Mouse (Mus musculus): Measurements from ENCODE around the gene Traf7. TPM values are rescaled to one million over a fixed set of nuclear protein-coding genes. Genes with fewer than 3 reads are reported as not detected.

Traf7 gene
- total RNA-seq, 2 experiments from 2014 or later: 94.7 to 118 TPM

DNA sequence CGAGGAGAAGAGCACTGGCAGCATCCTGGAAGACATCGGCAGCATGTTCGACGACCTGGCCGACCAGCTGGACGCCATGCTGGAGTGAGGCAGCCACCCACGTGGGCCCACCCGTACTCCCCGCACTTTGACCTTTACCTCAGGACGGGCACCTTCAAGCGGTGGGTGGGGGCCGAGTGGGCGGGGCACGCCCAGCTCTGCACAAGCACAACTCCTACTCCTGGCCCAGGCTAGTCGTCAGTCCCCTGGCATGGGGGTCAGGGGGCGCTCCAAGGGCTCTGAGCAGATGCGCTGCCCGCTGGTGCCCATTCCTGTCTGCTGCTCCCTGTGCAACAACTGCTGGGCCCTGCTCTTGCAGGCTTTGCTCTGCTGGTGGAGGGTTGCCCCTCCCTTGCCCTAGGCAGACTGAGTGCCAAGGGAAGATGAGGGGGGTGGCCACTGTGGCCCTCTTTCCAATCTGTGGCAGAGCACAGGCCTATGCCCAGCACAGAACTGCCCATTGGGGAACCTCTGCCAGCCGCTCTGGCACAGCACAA lies 20.5 kb downstream of the Traf7 start:
- no peak for DNase-seq

DNA sequence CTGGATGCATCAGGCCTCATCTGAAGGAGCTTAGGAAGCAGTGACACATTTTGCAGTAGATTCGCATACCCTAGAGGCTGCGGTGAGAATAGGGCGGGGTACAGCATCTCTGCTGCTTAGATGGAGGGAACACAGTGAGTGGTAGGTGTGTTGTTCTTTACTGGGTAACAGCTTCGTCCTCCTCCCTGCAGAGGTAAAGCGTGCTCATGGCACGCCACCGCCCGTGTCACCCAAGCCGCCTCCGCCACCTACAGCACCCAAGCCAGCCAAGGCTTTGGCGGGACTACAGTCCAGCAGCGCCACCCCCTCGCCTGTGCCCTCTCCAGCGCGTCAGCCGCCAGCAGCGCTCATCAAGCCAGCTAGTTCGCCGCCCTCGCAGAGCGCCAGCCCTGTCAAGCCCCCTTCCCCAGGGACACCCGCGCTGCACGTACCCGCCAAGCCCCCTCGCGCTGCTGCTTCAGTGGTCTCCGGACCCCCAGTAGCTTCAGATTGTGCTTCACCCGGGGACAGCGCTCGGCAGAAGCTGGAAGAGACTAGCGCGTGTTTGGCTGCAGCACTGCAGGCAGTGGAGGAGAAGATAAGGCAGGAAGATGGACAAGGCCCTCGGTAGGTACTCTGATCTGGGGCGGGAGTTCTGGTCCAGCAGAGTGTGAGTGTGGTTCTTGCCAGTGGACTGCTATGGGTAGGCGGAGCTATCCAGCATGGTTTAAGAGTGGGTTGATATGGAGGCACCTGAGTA lies 21.2 kb downstream of the Traf7 start:
- DNase-seq: peak; percentile 62 to 63

DNA sequence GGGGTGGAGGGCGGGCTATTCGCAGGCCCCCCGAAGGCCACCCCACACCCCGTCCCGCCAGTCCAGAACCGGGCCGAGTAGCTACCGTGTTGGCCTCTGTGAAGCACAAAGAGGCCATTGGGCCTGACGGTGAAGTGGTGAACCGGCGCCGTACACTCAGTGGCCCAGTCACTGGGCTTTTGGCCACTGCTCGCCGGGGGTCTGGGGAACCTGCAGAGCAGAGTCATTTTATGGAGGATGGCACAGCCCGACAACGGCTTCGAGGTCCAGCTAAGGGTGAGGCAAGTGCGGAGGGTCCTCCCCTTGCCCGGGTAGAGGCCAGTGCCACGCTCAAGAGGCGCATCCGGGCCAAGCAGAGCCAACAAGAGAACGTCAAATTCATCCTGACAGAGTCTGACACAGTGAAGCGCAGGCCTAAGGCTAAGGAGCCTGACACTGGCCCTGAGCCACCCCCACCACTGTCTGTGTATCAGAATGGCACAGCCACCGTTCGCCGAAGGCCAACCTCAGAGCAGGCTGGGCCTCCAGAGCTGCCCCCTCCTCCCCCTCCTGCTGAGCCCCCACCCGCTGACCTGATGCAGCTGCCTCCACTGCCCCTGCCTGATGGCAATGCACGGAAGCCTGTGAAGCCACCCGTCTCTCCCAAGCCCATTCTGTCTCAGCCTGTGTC lies 22.3 kb downstream of the Traf7 start:
- DNase-seq: no peak

DNA sequence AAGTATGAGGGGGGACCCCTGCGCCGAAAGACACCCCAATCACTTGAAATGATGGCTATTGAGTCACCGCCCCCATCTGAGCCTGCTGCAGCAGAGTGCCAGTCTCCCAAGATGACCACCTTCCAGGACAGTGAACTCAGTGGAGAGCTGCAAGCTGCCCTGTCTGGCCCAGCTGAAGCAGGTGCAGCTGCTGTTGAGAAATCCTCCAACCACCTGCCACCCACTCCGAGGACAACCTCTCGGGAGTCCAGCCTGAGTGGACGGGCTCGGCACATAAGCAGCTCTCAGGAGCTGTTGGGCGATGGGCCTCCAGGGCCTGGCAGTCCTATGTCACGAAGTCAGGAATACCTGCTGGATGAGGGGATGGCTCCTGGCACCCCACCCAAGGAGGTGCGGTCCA lies 23.7 kb downstream of the Traf7 start:
- no peak for DNase-seq

DNA sequence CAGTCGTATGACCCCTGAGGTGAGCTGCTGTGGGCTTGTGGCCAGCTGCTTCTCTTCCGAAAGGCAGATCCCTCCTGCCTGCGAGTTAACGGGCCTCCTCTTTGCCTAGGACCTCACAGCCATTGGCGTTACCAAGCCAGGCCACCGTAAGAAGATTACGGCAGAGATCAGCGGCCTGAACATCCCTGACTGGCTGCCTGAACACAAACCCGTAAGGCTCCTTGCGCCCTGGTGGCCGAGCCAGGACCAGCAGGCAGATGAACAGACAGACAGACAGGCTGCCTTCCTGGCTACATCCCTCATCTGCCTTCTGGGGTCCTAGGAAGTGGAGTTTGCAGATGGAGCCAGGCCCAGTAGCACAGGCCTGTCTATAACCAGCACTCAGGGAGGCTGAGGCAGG lies 25.5 kb downstream of the Traf7 start:
- no peak for DNase-seq

DNA sequence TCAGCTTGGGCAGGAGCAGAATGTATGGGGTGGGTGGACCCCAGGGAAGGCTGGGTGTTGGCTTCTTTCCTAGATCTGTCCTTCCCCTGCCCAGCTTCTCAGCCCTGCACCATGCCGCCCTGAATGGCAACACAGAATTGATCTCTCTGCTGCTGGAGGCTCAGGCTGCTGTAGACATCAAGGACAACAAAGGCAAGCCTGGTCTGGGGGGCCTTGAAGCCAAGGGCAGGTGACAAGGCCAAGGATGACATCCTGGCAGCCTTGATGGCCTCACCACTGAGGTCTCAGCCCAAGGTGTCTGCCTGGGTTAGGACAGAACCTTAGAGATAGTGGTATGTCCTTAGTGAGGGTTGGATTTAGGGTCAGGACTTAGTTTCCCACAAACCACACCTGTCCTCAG lies 31.7 kb downstream of the Traf7 start:
- peak in 1 of 2 experiments; percentile 52 for DNase-seq

DNA sequence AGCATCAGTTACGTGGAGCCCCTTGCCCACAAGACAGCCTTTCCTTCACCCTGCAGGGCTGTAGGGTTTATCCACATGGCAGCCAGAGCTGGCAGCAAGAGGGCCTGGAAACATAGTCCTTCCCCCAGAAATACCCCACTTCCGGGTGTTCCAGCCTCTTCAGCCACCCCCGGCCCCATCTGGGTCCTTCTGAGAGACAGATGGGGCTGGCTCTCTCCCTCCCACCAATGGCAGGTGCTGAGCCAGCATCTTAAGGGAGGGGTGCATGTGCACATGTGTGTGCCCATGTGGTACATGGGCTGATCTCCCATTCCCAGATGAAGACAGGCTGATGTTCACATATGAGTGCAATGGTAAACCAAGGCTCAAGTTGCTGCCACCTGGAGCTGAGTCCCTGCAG lies 32.3 kb downstream of the Traf7 start:
- no peak for DNase-seq

DNA sequence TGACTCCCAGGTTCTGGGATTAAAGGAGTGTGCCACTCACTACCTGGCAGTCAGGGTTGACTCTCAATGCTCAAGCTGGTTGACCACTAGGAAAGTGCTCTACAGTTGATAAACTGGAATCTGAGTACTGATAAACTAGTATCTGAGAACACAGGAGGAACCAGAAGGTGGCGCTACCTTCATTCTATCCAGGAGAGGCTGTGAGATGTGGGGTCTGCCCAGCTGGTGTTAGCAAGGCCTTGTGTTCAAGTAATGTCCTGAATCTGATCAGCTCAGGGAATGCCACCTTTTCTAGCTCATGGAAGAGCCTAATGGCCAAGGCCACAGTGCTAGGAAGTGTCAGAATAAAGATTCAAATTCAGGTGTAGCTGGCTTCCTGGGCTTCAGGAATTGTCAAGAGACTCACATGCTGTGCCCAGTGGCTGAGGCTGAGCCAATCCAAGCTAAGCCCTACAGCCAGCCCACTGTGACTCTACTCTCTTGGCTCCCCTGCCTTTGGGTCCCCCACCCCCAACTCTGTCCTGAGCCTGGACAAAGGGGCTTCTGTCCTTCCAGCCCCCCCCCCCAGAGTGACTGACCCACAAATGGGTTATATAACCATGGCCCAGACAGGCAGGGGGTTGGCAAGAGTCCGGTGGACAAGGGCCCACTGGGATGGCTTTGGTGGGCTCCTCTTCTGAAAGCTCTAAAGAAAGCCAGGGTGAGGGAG lies 33.0 kb downstream of the Traf7 start:
- DNase-seq: peak; percentile 47 to 69

DNA sequence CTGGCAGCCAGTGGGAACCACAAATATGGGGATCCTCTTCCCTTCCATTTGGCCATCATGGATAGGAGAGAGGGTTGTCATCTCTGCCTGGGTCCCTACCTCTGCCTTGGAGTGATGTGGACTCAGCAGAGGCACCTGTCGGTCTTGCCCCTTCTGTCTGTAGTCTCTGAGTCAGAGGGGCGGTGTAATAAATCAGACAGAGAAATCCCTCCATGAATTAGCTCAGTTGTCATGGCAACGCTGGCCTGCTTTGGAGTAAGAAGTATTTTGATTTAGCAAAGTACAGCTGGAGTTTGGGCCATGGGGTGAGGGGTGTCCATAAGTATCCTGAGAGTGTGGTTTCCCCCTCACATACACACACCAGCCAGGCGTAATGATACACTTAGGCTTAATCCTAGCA lies 37.3 kb downstream of the Traf7 start:
- peak; percentile 59 to 61 for DNase-seq

DNA sequence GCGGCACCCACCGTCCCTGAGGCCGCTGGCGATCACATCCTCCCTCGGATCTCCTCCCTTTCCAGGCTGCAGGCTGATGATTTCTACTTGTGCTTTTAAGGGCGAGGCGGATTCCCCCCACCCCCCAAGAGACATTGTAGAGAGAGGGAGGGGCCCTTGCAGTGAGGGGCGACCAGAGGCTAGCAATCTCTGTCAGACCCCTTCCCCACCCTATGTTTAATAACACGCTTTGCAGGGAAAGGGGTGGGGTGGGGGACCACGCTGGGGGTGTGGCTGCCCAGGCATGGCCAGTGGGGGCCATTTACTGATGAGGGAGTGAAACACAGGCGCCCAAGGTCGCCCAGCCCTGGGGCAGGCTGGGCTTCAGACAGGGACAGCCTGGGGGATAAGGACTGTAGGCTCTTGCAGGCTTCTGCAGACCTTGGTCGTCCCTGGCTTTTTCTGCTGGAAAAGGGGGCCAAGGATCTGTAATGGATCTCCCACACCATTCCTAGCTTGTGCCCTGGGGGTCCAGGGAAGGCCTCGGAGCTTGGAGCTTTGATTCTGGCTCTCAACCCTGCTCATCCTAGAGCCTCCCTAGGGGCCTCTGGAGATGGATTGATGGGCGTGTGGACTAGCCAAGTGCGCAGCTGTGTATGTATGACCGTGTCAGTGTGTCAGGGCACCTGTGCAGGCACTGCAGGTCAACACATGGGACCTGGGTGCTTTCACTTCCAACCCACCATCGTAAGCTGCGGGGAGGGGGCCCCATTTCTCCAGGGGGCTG lies 38.3 kb downstream of the Traf7 start:
- DNase-seq: peak; percentile 44 to 54

DNA sequence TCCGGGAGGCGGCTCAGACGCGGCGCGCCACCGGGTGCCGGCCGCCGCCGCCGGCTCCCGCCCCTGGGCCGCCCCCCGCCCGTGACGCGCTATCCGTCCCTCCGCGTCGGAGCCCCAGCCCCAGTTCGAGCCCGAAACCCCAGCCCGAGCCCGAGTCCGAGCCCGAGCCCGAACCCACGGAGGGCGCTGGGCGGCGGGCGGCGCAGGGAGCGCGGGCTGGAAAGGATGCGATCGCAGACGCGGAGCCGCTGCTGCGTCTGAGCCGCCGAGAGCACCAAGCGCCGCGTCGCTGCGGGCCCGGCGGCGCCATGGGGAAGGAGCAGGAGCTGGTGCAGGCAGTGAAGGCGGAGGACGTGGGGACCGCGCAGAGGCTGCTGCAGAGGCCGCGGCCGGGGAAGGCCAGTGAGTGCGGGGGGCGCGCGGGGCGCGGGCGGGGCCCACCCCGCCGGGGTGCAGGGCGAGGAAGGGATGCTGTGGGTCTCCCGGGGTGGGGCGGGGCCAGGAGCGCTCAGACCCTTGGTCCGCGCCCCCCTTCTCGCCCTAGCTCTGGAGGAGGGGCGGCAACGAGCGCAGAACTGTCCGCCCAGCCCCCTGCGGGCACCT lies 39.0 kb downstream of the Traf7 start:
- peak; percentile 46 to 62 for DNase-seq

DNA sequence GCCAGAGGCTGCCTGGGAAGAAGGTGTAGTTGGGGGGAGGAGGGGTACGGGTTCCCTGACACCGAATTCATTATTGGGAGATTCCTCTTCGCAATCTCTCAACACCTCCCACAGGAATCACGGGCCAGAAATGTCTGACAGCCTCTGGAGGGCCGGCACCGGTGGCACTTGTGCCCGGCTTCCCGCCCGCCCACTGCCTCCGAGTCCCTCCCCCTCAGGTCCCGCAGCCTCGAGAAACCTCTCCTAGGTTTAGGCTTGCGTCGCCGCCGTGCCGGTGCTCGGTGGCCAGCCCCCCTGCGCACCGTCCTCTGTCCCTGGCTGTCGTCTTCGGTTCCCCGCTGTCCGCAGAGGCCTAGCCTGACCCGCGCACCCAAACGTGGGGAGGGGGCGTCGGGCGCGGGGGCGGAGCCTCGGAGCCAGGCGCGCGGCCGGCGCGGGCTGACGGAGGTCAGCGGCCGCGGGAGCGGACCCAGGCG lies 39.5 kb downstream of the Traf7 start, which contains the start of gene Caskin1:
Gene Caskin1, plus strand, starts transcription at position 416 of the 476 bp plus-strand sequence.
- peak; percentile 55 to 73 for DNase-seq

DNA sequence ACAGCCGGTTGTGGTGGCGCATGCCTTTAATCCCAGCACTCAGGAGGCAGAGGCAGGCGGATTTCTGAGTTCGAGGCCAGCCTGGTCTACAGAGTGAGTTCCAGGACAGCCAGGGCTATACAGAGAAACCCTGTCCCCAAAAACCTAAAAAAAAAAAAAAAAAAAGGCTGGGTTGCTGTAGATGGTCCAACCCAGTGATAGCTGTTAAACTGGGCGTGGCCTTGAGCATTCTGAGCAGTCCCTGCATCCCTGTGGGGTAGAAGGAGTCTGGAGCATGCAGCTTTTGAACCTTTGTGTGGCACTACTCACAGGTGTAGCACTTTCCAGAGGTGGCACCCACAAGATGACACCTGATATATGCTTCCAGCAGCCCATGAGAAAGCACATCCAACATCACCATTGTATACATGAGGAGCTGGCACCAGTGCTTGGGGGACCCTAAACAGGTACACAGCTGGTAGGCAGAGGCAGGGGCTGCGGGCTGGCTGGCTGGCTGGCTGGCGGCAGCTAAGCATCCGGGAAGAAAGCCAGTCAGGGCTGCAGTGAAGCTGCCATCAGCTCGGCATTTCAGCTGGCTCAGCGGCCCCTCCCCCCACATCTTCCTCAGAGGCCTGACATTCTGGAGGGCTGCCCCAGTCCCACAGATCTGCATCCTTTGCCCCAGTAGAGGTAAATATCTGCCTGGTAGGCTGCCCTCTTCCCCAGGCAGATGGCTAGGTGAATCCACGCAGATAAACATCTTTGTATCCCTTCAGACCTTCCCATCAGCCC lies 42.5 kb downstream of the Traf7 start:
- DNase-seq: no peak

DNA sequence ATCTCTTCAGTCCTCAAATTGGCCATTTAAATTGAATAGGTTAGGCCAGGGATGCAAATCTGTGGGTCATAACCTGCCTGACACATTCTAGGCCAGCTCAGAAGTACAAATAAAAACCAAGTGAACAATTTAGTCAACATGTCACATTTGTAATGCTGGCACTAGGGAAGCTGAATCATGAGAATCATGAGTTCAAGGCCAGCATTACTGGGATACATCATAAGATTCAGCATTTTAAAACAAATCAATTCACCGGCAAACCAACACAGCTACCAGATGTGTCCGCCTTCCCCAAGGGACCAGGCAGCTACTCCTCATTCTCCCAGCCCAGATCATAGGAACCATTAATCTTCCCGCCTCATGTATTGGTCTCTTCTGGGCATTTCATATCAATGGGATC lies 44.2 kb downstream of the Traf7 start:
- no peak for DNase-seq

DNA sequence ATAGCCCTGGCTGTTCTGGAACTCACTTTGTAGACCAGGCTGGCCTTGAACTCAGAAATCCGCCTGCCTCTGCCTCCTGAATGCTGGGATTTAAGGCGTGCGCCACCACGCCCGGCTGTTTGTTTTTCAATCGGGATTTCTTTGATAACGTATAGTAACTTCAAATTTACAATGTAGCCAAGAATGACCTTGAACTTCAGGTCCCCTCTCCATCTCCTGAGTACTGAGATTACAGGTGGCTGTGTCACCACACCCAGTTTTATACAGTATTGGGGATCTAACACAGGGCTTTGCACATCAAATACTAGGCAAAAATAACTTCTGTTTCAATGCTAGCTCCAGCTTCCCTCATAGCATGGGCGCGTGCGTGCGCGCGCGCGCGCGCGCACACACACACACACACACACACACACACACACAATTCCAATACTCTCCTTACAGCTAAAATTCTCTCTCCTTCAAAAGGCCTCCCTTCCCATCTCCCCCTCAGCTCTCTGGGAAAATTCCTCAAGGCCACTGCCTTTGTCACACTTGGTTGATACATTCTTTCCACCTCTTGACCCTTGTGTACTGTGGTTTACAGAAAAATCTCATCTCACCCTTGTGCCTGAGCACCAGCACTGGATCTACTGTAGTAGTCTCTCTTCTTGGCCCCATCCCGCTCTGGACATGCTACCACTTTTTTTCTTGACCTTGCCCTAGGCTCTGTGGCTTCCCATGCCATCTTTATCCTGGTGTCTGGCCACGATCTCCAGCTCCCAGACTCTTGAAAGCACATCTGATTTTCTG lies 46.5 kb downstream of the Traf7 start:
- DNase-seq: no peak

DNA sequence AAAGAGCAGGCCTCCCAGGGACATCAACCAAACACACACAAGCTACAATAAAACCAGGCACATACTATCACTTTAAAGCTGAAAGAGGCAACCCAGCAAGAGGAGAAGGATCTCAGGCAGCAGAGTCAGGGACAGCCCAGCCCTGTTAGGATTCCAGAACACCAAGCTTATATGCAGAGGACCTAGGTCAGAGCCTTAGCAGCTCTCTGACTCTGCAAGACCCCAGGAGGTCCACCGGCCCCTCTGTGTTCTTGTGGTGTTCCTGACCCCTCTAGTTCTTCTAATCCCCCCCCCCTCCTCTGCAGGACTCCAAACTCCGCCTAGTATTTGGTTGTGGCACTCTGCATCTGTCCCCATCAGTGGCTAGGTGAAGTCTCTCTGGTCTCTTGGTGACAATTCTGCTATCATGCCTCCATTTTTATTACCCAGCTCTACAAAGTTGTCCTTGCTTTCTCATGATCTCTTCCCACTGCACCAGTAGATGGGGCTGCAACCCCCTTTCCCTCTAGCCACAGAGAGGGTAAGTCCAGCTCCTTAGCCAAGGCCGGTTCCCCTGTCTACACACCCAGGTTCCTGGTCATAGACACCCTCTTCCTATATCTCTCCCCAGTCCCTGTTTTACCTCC lies 47.4 kb downstream of the Traf7 start:
- DNase-seq: peak in 1 of 2 experiments; percentile 50

DNA sequence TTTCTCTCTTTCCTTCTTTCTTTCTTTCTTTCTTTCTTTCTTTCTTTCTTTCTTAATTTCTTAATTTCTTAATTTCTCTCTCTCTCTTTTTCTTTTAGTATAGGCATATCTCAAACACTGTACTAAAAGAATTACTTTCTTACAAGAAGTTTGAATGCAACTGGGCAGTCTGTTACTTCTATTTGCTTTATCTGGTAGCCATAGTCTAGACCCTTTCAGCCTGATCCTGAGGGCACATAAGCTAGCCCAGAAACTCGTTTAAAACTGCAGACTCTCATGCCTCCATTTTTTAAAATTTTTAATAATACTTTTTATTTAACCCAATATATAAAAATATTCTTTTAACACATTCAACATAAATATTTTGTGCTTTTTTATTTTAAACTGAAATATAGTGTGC lies 48.3 kb downstream of the Traf7 start:
- no peak for DNase-seq

DNA sequence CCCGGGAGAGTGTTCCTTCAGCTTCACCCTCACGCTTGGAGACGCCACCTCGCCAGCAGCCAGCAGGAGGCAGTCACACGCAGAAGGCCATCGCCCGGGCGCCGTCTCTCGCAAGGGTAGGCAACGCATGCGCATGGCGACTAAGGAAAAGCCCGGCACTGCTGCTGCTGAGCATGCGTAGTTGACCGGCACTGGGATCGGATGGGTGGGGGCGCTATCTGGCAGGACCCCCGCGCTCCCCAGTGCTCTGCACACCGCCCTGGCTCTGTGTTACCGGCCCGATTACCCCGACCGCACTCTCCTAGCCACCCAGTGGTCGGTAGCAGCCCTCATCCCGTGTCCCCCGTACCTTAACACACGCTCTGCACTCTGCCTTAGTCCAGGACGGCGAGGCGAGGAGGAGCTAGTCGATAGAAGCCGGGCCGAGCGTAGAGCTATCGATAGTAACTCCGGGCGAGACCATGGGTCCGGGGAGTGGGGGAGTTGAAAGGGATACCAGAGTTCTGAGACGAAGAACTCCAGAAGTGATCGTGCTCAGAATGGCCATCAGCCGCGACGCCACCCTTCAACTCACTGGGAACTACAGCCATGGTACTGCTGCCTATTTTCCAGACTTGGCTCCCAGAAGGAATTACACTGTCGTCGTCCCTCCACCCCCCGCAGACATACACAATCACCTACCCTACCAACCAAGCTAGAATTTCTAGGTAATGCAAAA lies 48.9 kb downstream of the Traf7 start, which contains the start of gene Mlst8:
Gene Mlst8, minus strand, starts transcription at position 416 of the 718 bp plus-strand sequence.
- DNase-seq: peak; percentile 98
